Mouse (Mus musculus): ENCODE results near the gene Sept6. TPM values are rescaled to one million over a fixed set of nuclear protein-coding genes. Genes with fewer than 3 reads are reported as not detected.

The Sept6 gene
- total and polyA plus RNA-seq, 2 experiments from 2014 or later, result 59.6 to 106 TPM

- no peak overlapping the region for H3K27ac ChIP-seq
- DNase-seq (ENCODE audit: low spot score) (no peak), ATAC-seq (no peak)
- no peak overlapping the region for H3K9ac ChIP-seq (replicated peaks; ENCODE audit: low read length)
- H3K4me2 ChIP-seq (ENCODE audit: low read depth, low read length), result no peak overlapping the region
- H3K36me3 ChIP-seq (ENCODE audit: insufficient read depth, low read length), result no peaks in the 10 kb centered on the region
- H3K27me3 ChIP-seq (ENCODE audit: insufficient read depth, low read length), result no peaks in the 10 kb centered on the region
- H3K4me3 ChIP-seq (ENCODE audit: low read length), result no peak overlapping the region
- WGBS, result 87% methylated on average over 4 of the region's 4 CpGs
- no peaks in the 10 kb centered on the region for H3K9me3 ChIP-seq (ENCODE audit: low read length)
- no peak for TF ChIP-seq CTCF (IDR thresholded peaks at IDR 0.05; ENCODE audit: low read depth)
- no peaks in the 10 kb centered on the region for H3K4me1 ChIP-seq (ENCODE audit: insufficient read depth, low read length)
These were observed 555 bp downstream of the Sept6 start for GRCm38 (mm10) chrX:36991039-36991438.

- Histone ChIP-seq H3K9ac (replicated peaks; ENCODE audit: low read length) (peak overlapping the region; percentile 57), H3K27me3 (ENCODE audit: insufficient read depth, low read length) (no peaks in the 10 kb centered on the region), H3K9me3 (ENCODE audit: low read length) (no peaks in the 10 kb centered on the region), H3K27ac (peak overlapping the region; percentile 68), H3K4me3 (ENCODE audit: low read length) (peak overlapping the region; percentile 55), H3K4me2 (ENCODE audit: low read depth, low read length) (peak overlapping the region; percentile 62), H3K36me3 (ENCODE audit: insufficient read depth, low read length) (no peaks in the 10 kb centered on the region), H3K4me1 (ENCODE audit: insufficient read depth, low read length) (no peaks in the 10 kb centered on the region)
- 0 out of 2 replicates have a peak, but pooled peaks have one; percentile 18 for TF ChIP-seq CTCF (IDR thresholded peaks at IDR 0.05; ENCODE audit: low read depth)
- DNase-seq (ENCODE audit: low spot score), result no peak
- peak; percentile 33; the same call in 1 of the 2 replicates for ATAC-seq
- 24% methylated on average over 7 of the region's 11 CpGs for WGBS
These were observed 1.7 kb downstream of the Sept6 start for GRCm38 (mm10) chrX:36989752-36990404.

GRCm38 (mm10) chrX:36989234-36989751 lies 2.3 kb downstream of the Sept6 start:
- peak overlapping the region; percentile 68 for H3K27ac ChIP-seq
- peak overlapping the region; percentile 55 for H3K4me3 ChIP-seq (ENCODE audit: low read length)
- peak; percentile 70 for DNase-seq (ENCODE audit: low spot score)
- TF ChIP-seq CTCF (IDR thresholded peaks at IDR 0.05; ENCODE audit: low read depth), result no peak
- no peaks in the 10 kb centered on the region for H3K4me1 ChIP-seq (ENCODE audit: insufficient read depth, low read length)
- H3K36me3 ChIP-seq (ENCODE audit: insufficient read depth, low read length), result no peaks in the 10 kb centered on the region
- no peaks in the 10 kb centered on the region for H3K27me3 ChIP-seq (ENCODE audit: insufficient read depth, low read length)
- ATAC-seq, result peak; percentile 92
- 28% methylated on average over 22 of the region's 29 CpGs for WGBS
- no peaks in the 10 kb centered on the region for H3K9me3 ChIP-seq (ENCODE audit: low read length)
- peak overlapping the region; percentile 62 for H3K4me2 ChIP-seq (ENCODE audit: low read depth, low read length)
- H3K9ac ChIP-seq (replicated peaks; ENCODE audit: low read length), result peak overlapping the region; percentile 57

GRCm38 (mm10) chrX:36988754-36989153 lies 2.8 kb downstream of the Sept6 start:
- H3K4me2 ChIP-seq (ENCODE audit: low read depth, low read length), result peak overlapping the region; percentile 62
- peak; percentile 33 for DNase-seq (ENCODE audit: low spot score)
- H3K9me3 ChIP-seq (ENCODE audit: low read length), result no peaks in the 10 kb centered on the region
- no peak for TF ChIP-seq CTCF (IDR thresholded peaks at IDR 0.05; ENCODE audit: low read depth)
- peak overlapping the region; percentile 57 for H3K9ac ChIP-seq (replicated peaks; ENCODE audit: low read length)
- H3K27ac ChIP-seq, result peak overlapping the region; percentile 68
- 30% methylated on average over 14 of the region's 23 CpGs for WGBS
- no peaks in the 10 kb centered on the region for H3K36me3 ChIP-seq (ENCODE audit: insufficient read depth, low read length)
- H3K4me1 ChIP-seq (ENCODE audit: insufficient read depth, low read length), result no peaks in the 10 kb centered on the region
- peak; percentile 43 for ATAC-seq
- H3K27me3 ChIP-seq (ENCODE audit: insufficient read depth, low read length), result no peaks in the 10 kb centered on the region
- peak overlapping the region; percentile 55 for H3K4me3 ChIP-seq (ENCODE audit: low read length)

- 72% methylated on average over 4 of the region's 4 CpGs for WGBS
- ATAC-seq (no peak), DNase-seq (ENCODE audit: low spot score) (no peak)
These were observed 3.7 kb downstream of the Sept6 start for GRCm38 (mm10) chrX:36987851-36988250.

GRCm38 (mm10) chrX:36985041-36985440 lies 6.6 kb downstream of the Sept6 start:
- no peak overlapping the region for H3K4me2 ChIP-seq (ENCODE audit: low read depth, low read length)
- no peak overlapping the region for H3K27ac ChIP-seq
- no peak for TF ChIP-seq CTCF (IDR thresholded peaks at IDR 0.05; ENCODE audit: low read depth)
- no peak overlapping the region for H3K9ac ChIP-seq (replicated peaks; ENCODE audit: low read length)
- WGBS, result 53% methylated on average over 3 of the region's 3 CpGs
- no peaks in the 10 kb centered on the region for H3K4me1 ChIP-seq (ENCODE audit: insufficient read depth, low read length)
- DNase-seq (ENCODE audit: low spot score) (no peak), ATAC-seq (no peak)
- no peaks in the 10 kb centered on the region for H3K36me3 ChIP-seq (ENCODE audit: insufficient read depth, low read length)
- H3K9me3 ChIP-seq (ENCODE audit: low read length), result no peaks in the 10 kb centered on the region
- no peaks in the 10 kb centered on the region for H3K27me3 ChIP-seq (ENCODE audit: insufficient read depth, low read length)
- no peak overlapping the region for H3K4me3 ChIP-seq (ENCODE audit: low read length)

More at GRCm38 (mm10) chrX:36987851-36988250, 3.7 kb downstream of the Sept6 start:
- Histone ChIP-seq H3K9me3 (ENCODE audit: low read length) (no peaks in the 10 kb centered on the region), H3K4me2 (ENCODE audit: low read depth, low read length) (peak overlapping the region; percentile 62), H3K4me1 (ENCODE audit: insufficient read depth, low read length) (no peaks in the 10 kb centered on the region), H3K9ac (replicated peaks; ENCODE audit: low read length) (no peak overlapping the region), H3K36me3 (ENCODE audit: insufficient read depth, low read length) (no peaks in the 10 kb centered on the region), H3K4me3 (ENCODE audit: low read length) (peak overlapping the region; percentile 55), H3K27ac (no peak overlapping the region), H3K27me3 (ENCODE audit: insufficient read depth, low read length) (no peaks in the 10 kb centered on the region)
- TF ChIP-seq CTCF (IDR thresholded peaks at IDR 0.05; ENCODE audit: low read depth), result no peak
